Mouse (Mus musculus) hindbrain, embryonic 16.5 days (tissue): ENCODE results near the gene Tiam1. TPM values are rescaled to one million over a fixed set of nuclear protein-coding genes. Genes with fewer than 3 reads are reported as not detected.

ENCODE experiments used
- ATAC-seq: fragments of 200-750 bp; cut with Nextera tagmentation; 2 replicates; pipeline ENCODE4 v1.8.0; 2017; ENCODE audit warnings: moderate TSS enrichment, moderate library complexity
- H3K27ac ChIP-seq: fragments of 300-500 bp; sonication (generic); 2 replicates; pipeline ENCODE4 v1.5.1; 2014; ENCODE audit warnings: low read depth, mild to moderate bottlenecking, control low read depth, low read length, moderate library complexity
- H3K27me3 ChIP-seq: fragments of 300-500 bp; sonication (generic); replicated peaks from 2 replicates; pipeline ENCODE4 v1.6.1; 2014; ENCODE audit warnings: low read length; ENCODE audit not compliant: control insufficient read depth, insufficient read depth
- H3K36me3 ChIP-seq: fragments of 300-500 bp; sonication (generic); 2 replicates; pipeline ENCODE4 v1.6.1; 2014; ENCODE audit warnings: mild to moderate bottlenecking, low read length, moderate library complexity, mixed read lengths; ENCODE audit not compliant: control insufficient read depth, insufficient read depth
- H3K4me1 ChIP-seq: fragments of 300-500 bp; sonication (generic); 2 replicates; pipeline ENCODE4 v1.6.1; 2014; ENCODE audit warnings: low read depth, low read length; ENCODE audit not compliant: control insufficient read depth, insufficient read depth
- H3K4me2 ChIP-seq: fragments of 300-500 bp; sonication (generic); 2 replicates; pipeline ENCODE4 v1.6.1; 2014; ENCODE audit warnings: mild to moderate bottlenecking, low read length, control low read depth, moderate library complexity
- H3K4me3 ChIP-seq: fragments of 300-500 bp; sonication (generic); 2 replicates; pipeline ENCODE4 v1.5.1; 2014; ENCODE audit warnings: mild to moderate bottlenecking, low read length, control low read depth, moderate library complexity
- H3K9ac ChIP-seq: fragments of 300-500 bp; sonication (generic); 2 replicates; pipeline ENCODE4 v1.6.1; 2014; ENCODE audit warnings: low read depth, mild to moderate bottlenecking, control low read depth, low read length, moderate library complexity
- H3K9me3 ChIP-seq: fragments of 300-500 bp; sonication (generic); 2 replicates; pipeline ENCODE4 v1.6.1; 2014; ENCODE audit warnings: mild to moderate bottlenecking, low read length, moderate library complexity; ENCODE audit not compliant: control insufficient read depth
- WGBS: fragments of 180-500 bp; shearing (Covaris S2); extraction: QIAGEN DNeasy Blood & Tissue Kit; methylation state at CpG from one replicate; pipeline ENCODE4 v1.1.7; 2014; 5-methylcytosine and 5-hydroxymethylcytosine counted together
- polyA plus RNA-seq: library from polyadenylated mRNA; unstranded; fragments of >200 nt; fragmentation: Nextera tagmentation; extraction: Ambion mirVana; gene quantifications from 2 replicates; pipeline ENCODE4 v1.2.1, GENCODE M21; 2015

Gene Tiam1
- polyA plus RNA-seq, 1 experiment from 2014 or later, result 16.6 TPM

- ATAC-seq, result no peak
- H3K9me3 ChIP-seq, result no peaks in the 10 kb centered on the region
- no peak overlapping the region for H3K4me2 ChIP-seq
- H3K27ac ChIP-seq, result no peak overlapping the region
- H3K4me1 ChIP-seq, result peaks cover 3% of the 10 kb centered on the region
- H3K9ac ChIP-seq, result no peak overlapping the region
- 81% methylated on average over 10 of the region's 10 CpGs for WGBS
- no peaks in the 10 kb centered on the region for H3K36me3 ChIP-seq
- H3K27me3 ChIP-seq, result no peaks in the 10 kb centered on the region
- no peak overlapping the region for H3K4me3 ChIP-seq
These were observed 100.7 kb downstream of the Tiam1 start for GRCm38 (mm10) chr16:90042874-90043273.

- H3K27me3 ChIP-seq, result no peaks in the 10 kb centered on the region
- H3K36me3 ChIP-seq, result no peaks in the 10 kb centered on the region
- no peak for ATAC-seq
- no peak overlapping the region for H3K9ac ChIP-seq
- no peaks in the 10 kb centered on the region for H3K9me3 ChIP-seq
- no peak overlapping the region for H3K27ac ChIP-seq
- 86% methylated on average over 10 of the region's 10 CpGs for WGBS
- H3K4me3 ChIP-seq, result no peak overlapping the region
- H3K4me2 ChIP-seq, result no peak overlapping the region
- peaks cover 3% of the 10 kb centered on the region for H3K4me1 ChIP-seq
These were observed 101.2 kb downstream of the Tiam1 start for GRCm38 (mm10) chr16:90042386-90042785.

- no peaks in the 10 kb centered on the region for H3K36me3 ChIP-seq
- peaks cover 3% of the 10 kb centered on the region for H3K4me1 ChIP-seq
- H3K4me3 ChIP-seq, result no peak overlapping the region
- no peaks in the 10 kb centered on the region for H3K9me3 ChIP-seq
- WGBS, result 40% methylated on average over 8 of the region's 8 CpGs
- no peaks in the 10 kb centered on the region for H3K27me3 ChIP-seq
- no peak overlapping the region for H3K9ac ChIP-seq
- no peak overlapping the region; the same call in 1 of the 2 replicates for H3K27ac ChIP-seq
- peak; percentile 77 for ATAC-seq
- no peak overlapping the region for H3K4me2 ChIP-seq
These were observed 102.7 kb downstream of the Tiam1 start for GRCm38 (mm10) chr16:90040771-90041364.

- Histone ChIP-seq H3K9ac (no peak overlapping the region), H3K27me3 (no peaks in the 10 kb centered on the region), H3K4me1 (no peaks in the 10 kb centered on the region; the same call in 1 of the 2 replicates), H3K4me3 (no peak overlapping the region), H3K4me2 (no peak overlapping the region), H3K27ac (no peak overlapping the region), H3K9me3 (no peaks in the 10 kb centered on the region), H3K36me3 (no peaks in the 10 kb centered on the region)
- WGBS, result 54% methylated on average over 10 of the region's 10 CpGs
- ATAC-seq, result no peak
These were observed 107.9 kb downstream of the Tiam1 start for GRCm38 (mm10) chr16:90035595-90036110.

GRCm38 (mm10) chr16:90030355-90030754, 113.2 kb downstream of the Tiam1 start:
- no peak overlapping the region for H3K4me3 ChIP-seq
- ATAC-seq, result no peak

GRCm38 (mm10) chr16:90027886-90028285, 115.7 kb downstream of the Tiam1 start:
- Histone ChIP-seq H3K36me3 (no peaks in the 10 kb centered on the region), H3K9ac (no peak overlapping the region), H3K4me3 (no peak overlapping the region), H3K4me1 (peaks cover 3% of the 10 kb centered on the region; the same call in 1 of the 2 replicates), H3K27me3 (no peaks in the 10 kb centered on the region), H3K9me3 (no peaks in the 10 kb centered on the region), H3K27ac (no peak overlapping the region), H3K4me2 (no peak overlapping the region)
- ATAC-seq, result peak; percentile 48; the same call in 1 of the 2 replicates
- WGBS, result 59% methylated on average over 3 of the region's 3 CpGs

More at GRCm38 (mm10) chr16:90030355-90030754, 113.2 kb downstream of the Tiam1 start:
- Histone ChIP-seq H3K9me3 (no peaks in the 10 kb centered on the region), H3K4me1 (no peaks in the 10 kb centered on the region), H3K27me3 (no peaks in the 10 kb centered on the region), H3K27ac (no peak overlapping the region), H3K4me2 (no peak overlapping the region), H3K9ac (no peak overlapping the region), H3K36me3 (no peaks in the 10 kb centered on the region)
- 86% methylated on average over 14 of the region's 14 CpGs for WGBS

GRCm38 (mm10) chr16:90025526-90026172, 117.9 kb downstream of the Tiam1 start:
- H3K4me1 ChIP-seq, result peaks cover 3% of the 10 kb centered on the region; the same call in 1 of the 2 replicates
- no peak overlapping the region for H3K4me2 ChIP-seq
- no peak for ATAC-seq
- H3K9ac ChIP-seq, result no peak overlapping the region
- H3K36me3 ChIP-seq, result no peaks in the 10 kb centered on the region
- no peak overlapping the region for H3K4me3 ChIP-seq
- H3K27ac ChIP-seq, result no peak overlapping the region
- H3K9me3 ChIP-seq, result no peaks in the 10 kb centered on the region
- WGBS, result 80% methylated on average over 6 of the region's 6 CpGs
- H3K27me3 ChIP-seq, result no peaks in the 10 kb centered on the region

- WGBS, result 87% methylated on average over 8 of the region's 8 CpGs
- Histone ChIP-seq H3K27me3 (no peaks in the 10 kb centered on the region), H3K36me3 (no peaks in the 10 kb centered on the region), H3K9ac (no peak overlapping the region), H3K4me2 (no peak overlapping the region), H3K4me1 (peaks cover 3% of the 10 kb centered on the region; the same call in 1 of the 2 replicates), H3K4me3 (no peak overlapping the region), H3K27ac (no peak overlapping the region), H3K9me3 (no peaks in the 10 kb centered on the region)
- no peak for ATAC-seq
These were observed 119.9 kb downstream of the Tiam1 start for GRCm38 (mm10) chr16:90023665-90024010.

- WGBS, result 79% methylated on average over 18 of the region's 18 CpGs
- H3K9ac ChIP-seq, result no peak overlapping the region
- H3K36me3 ChIP-seq, result no peaks in the 10 kb centered on the region
- H3K4me3 ChIP-seq, result no peak overlapping the region
- H3K9me3 ChIP-seq, result no peaks in the 10 kb centered on the region
- H3K4me2 ChIP-seq, result no peak overlapping the region
- H3K4me1 ChIP-seq, result peaks cover 3% of the 10 kb centered on the region; the same call in 1 of the 2 replicates
- H3K27ac ChIP-seq, result no peak overlapping the region
- H3K27me3 ChIP-seq, result no peaks in the 10 kb centered on the region
- ATAC-seq, result 0 out of 2 replicates have a peak, but pooled peaks have one; percentile 18
These were observed 120.5 kb downstream of the Tiam1 start for GRCm38 (mm10) chr16:90022932-90023664.
